Mouse (Mus musculus): Measurements from ENCODE around the gene Npas2.

Gene Npas2

GRCm38 (mm10) chr1:39330857-39331594, 137.5 kb downstream of the Npas2 start:
- TF ChIP-seq GATA4 (IDR thresholded peaks at IDR 0.05; ENCODE audit: insufficient replicate concordance, low read length) = no peak

- no peak for TF ChIP-seq GATA4 (IDR thresholded peaks at IDR 0.05; ENCODE audit: insufficient replicate concordance, low read length)
These were observed 138.9 kb downstream of the Npas2 start for GRCm38 (mm10) chr1:39332456-39332855.

DNA sequence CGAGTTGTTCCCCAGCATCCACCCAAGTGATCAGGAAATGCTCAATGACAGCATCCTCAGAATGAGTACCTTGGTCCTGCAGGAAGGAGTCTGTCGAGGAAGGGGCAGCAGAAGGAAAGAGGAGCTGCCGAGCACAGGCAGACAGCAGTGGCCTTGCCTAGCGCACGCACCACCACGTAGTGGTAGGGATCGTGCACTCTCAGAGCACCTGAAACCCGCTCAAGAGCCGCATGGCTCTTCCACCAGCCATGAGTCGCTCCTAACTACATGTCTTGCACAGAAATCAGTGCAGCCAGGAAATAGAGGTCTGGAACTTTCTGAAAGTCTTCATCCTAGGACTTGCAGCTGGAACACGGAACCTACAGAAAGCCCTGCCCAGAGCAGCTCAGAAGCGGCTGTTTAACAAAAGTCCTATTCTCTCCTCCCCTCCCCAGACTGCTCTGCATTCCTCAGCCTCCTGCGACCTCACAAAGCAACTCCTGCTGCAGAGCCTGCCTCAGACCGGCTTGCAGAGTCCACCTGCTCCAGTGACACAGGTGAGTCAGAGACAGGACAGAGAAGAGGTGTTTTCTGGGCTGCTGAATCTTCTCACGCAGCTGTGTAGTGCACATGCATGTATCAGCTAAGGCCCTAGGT, 142.1 kb downstream of the Npas2 start:
- no peak for TF ChIP-seq GATA4 (IDR thresholded peaks at IDR 0.05; ENCODE audit: insufficient replicate concordance, low read length)

DNA sequence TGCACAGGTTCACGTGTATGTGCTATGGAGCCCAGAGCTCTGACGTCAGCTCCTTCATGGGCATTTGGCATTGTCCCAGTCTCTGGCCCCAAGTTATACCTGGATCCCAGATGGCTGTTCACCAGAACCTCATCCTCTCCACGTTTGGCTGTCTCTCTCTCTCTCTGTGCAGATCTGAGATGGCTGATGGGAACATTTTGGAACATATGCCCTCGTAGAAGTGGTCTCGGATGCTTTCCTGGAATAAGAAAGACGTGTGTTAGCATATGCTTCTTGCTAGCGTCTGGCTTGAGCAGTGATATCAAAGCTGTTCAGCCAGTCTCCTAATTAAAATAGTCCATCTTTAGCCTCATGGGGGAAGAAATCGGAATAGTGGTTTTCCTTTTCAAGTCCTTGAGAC, 143.3 kb downstream of the Npas2 start:
- no peak for TF ChIP-seq GATA4 (IDR thresholded peaks at IDR 0.05; ENCODE audit: insufficient replicate concordance, low read length)

DNA sequence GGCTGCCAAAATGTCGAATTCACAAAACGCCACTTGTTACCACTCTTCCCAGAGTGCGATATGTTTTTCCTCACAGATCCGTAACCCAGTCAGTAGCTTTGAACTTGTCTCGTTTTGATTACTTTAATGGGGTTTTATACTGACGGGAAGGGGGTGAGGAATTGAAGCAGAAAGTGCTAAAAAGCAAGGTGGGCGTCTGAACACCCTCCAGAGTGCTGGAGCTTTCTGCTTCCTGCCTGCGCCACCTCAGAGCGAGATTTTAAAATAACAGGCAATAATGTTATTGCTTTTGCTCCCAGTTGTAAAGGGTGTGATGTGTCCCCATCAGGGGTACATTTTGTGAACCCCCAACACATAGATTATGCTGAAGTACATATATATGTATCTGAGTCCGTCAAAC, 145.3 kb downstream of the Npas2 start:
- no peak for TF ChIP-seq GATA4 (IDR thresholded peaks at IDR 0.05; ENCODE audit: insufficient replicate concordance, low read length)

GRCm38 (mm10) chr1:39339455-39339854, 145.9 kb downstream of the Npas2 start:
- TF ChIP-seq GATA4 (IDR thresholded peaks at IDR 0.05; ENCODE audit: insufficient replicate concordance, low read length) = no peak

GRCm38 (mm10) chr1:39340156-39340555, 146.6 kb downstream of the Npas2 start:
- TF ChIP-seq GATA4 (IDR thresholded peaks at IDR 0.05; ENCODE audit: insufficient replicate concordance, low read length) = no peak

GRCm38 (mm10) chr1:39340647-39341046, 147.1 kb downstream of the Npas2 start:
- no peak for TF ChIP-seq GATA4 (IDR thresholded peaks at IDR 0.05; ENCODE audit: insufficient replicate concordance, low read length)

- no peak for TF ChIP-seq GATA4 (IDR thresholded peaks at IDR 0.05; ENCODE audit: insufficient replicate concordance, low read length)
These were observed 148.3 kb downstream of the Npas2 start for GRCm38 (mm10) chr1:39341807-39342206.

- TF ChIP-seq GATA4 (IDR thresholded peaks at IDR 0.05; ENCODE audit: insufficient replicate concordance, low read length) = no peak
These were observed 149.7 kb downstream of the Npas2 start for GRCm38 (mm10) chr1:39343242-39343641.

DNA sequence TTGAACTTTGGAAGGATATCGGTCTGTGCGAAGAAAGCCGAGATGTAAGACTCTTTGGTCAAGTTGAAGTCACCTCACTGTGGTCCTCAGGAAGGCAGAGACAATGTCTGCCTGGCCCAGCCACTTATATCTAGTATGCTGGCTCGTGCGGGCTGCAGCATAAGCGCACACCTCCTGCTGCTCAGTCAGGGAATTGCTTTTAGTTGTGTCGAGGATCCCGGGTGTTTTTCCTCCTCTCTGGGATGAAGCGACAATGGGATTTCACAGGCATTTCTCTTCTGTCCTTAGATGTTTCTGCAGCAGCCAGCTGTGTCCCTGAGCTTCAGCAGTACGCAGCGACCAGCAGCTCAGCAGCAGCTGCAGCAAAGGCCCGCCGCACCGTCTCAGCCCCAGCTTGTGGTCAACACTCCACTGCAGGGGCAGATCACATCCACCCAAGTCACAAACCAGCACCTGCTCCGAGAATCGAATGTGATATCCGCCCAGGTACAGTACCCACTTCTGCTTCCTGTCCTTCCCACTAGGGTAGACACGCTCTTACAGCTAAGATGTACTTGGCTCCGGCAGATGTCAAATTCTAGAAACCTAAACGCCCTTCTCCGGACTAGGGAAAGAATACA, 151.6 kb downstream of the Npas2 start:
- no peak for TF ChIP-seq GATA4 (IDR thresholded peaks at IDR 0.05; ENCODE audit: insufficient replicate concordance, low read length)

DNA sequence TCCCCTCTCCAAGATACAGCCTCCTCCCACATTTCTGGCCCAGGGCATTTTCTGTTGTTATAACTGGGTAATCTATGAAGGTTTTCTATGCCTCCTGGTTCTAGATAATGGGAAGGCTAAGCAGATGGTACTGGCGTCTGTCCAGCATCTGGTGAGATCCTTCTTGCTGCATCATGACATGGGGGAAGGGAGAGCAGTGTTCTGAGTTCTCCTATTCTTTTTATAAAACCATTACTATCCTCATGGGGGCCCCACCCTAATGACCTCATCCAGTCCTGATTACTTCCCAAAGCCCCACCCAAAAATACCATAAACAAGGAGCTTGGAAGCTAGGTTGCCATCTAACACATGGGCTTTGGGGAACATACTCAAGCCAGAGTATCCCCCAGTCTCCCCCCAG, 155.5 kb downstream of the Npas2 start:
- TF ChIP-seq GATA4 (IDR thresholded peaks at IDR 0.05; ENCODE audit: insufficient replicate concordance, low read length) = no peak

DNA sequence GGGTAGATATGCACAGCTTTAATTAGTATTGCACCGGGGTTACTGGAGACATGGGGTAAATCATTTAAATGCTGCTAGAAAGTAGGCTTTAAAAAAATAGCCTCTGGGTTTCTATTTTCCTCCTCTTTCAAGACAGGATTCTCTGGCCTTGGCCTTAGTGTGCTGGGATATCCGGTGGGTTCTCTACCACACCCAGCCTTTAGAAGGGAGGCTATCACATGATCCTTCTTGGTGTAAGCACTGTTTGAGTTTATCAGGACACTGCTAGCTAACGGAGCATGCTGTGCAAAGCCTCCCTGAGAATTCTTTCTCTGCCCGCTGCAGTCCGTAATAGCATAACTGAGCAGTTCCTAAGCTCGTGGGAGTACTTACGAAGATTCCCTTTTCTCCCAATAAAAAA, 155.9 kb downstream of the Npas2 start:
- no peak for TF ChIP-seq GATA4 (IDR thresholded peaks at IDR 0.05; ENCODE audit: insufficient replicate concordance, low read length)

- TF ChIP-seq GATA4 (IDR thresholded peaks at IDR 0.05; ENCODE audit: insufficient replicate concordance, low read length) = no peak
These were observed 168.4 kb downstream of the Npas2 start for GRCm38 (mm10) chr1:39361754-39362514.

GRCm38 (mm10) chr1:39362515-39362893, 169.0 kb downstream of the Npas2 start:
- no peak for TF ChIP-seq GATA4 (IDR thresholded peaks at IDR 0.05; ENCODE audit: insufficient replicate concordance, low read length)

- TF ChIP-seq GATA4 (IDR thresholded peaks at IDR 0.05; ENCODE audit: insufficient replicate concordance, low read length) = no peak
These were observed 172.0 kb downstream of the Npas2 start for GRCm38 (mm10) chr1:39365562-39365961.
